Mouse (Mus musculus) limb, embryonic 15.5 days (tissue): ENCODE data around the gene Olfr764-ps1. TPM values are rescaled to one million over a fixed set of nuclear protein-coding genes. Genes with fewer than 3 reads are reported as not detected.
"Not testable (repeated sequence)": the region's sequence is repeated elsewhere in the genome, so short reads cannot be mapped to it uniquely, and the experiment has no call there.

Source experiments
- ATAC-seq: fragments of 200-750 bp; cut with Nextera tagmentation; 2 replicates; pipeline ENCODE4 v1.8.0; 2017; ENCODE audit warnings: low read depth, moderate TSS enrichment; ENCODE audit not compliant: insufficient number of reproducible peaks, low FRiP score, low TSS enrichment
- H3K27ac ChIP-seq: fragments of 300-500 bp; sonication (generic); 2 replicates; pipeline ENCODE4 v1.5.1; 2015; ENCODE audit warnings: moderate library complexity, mild to moderate bottlenecking, inconsistent platforms
- H3K27me3 ChIP-seq: fragments of 300-500 bp; sonication (generic); 2 replicates; pipeline ENCODE4 v1.6.1; 2015; ENCODE audit warnings: inconsistent platforms
- H3K36me3 ChIP-seq: fragments of 300-500 bp; sonication (generic); 2 replicates; pipeline ENCODE4 v1.6.1; 2015; ENCODE audit warnings: inconsistent platforms
- H3K4me1 ChIP-seq: fragments of 300-500 bp; sonication (generic); 2 replicates; pipeline ENCODE4 v1.6.1; 2015; ENCODE audit warnings: inconsistent platforms
- H3K4me2 ChIP-seq: fragments of 300-500 bp; sonication (generic); 2 replicates; pipeline ENCODE4 v1.6.1; 2015; ENCODE audit warnings: mild to moderate bottlenecking, inconsistent platforms
- H3K4me3 ChIP-seq: fragments of 300-500 bp; sonication (generic); 2 replicates; pipeline ENCODE4 v1.5.1; 2015; ENCODE audit warnings: mild to moderate bottlenecking, inconsistent platforms
- H3K9ac ChIP-seq: fragments of 300-500 bp; sonication (generic); 2 replicates; pipeline ENCODE4 v1.6.1; 2015; ENCODE audit warnings: inconsistent platforms
- H3K9me3 ChIP-seq: fragments of 300-500 bp; sonication (generic); 2 replicates; pipeline ENCODE4 v1.6.1; 2016; ENCODE audit warnings: inconsistent platforms
- WGBS: fragments of 180-500 bp; shearing (Covaris S2); methylation state at CpG from one replicate; pipeline ENCODE4 v1.1.7; 2015; 5-methylcytosine and 5-hydroxymethylcytosine counted together
- polyA plus RNA-seq: library from polyadenylated mRNA; unstranded; fragments of >200 nt; fragmentation: Nextera tagmentation; extraction: Ambion mirVana; gene quantifications from 2 replicates; pipeline ENCODE4 v1.2.1, GENCODE M21; 2015

Gene Olfr764-ps1
- polyA plus RNA-seq, 1 experiment from 2014 or later, result not detected

- WGBS, result 92% methylated on average over 1 of the region's 1 CpGs
- Histone ChIP-seq H3K27ac (no peak overlapping the region), H3K4me2 (no peak overlapping the region), H3K36me3 (no peaks in the 10 kb centered on the region), H3K9ac (no peak overlapping the region), H3K4me1 (no peaks in the 10 kb centered on the region), H3K27me3 (no peaks in the 10 kb centered on the region), H3K9me3 (no peaks in the 10 kb centered on the region), H3K4me3 (no peak overlapping the region)
- ATAC-seq, result peak; percentile 30; the same call in 1 of the 2 replicates
Measured at GRCm38 (mm10) chr10:128995796-128996195, 43.9 kb downstream of the Olfr764-ps1 start.

- Histone ChIP-seq H3K9ac (no peak overlapping the region), H3K4me3 (no peak overlapping the region), H3K36me3 (no peaks in the 10 kb centered on the region), H3K27ac (no peak overlapping the region), H3K4me2 (no peak overlapping the region), H3K9me3 (no peaks in the 10 kb centered on the region), H3K4me1 (no peaks in the 10 kb centered on the region), H3K27me3 (no peaks in the 10 kb centered on the region)
- no peak for ATAC-seq
Measured at GRCm38 (mm10) chr10:128990994-128991393, 48.7 kb downstream of the Olfr764-ps1 start.

GRCm38 (mm10) chr10:128990129-128990850, 49.4 kb downstream of the Olfr764-ps1 start:
- H3K4me3 ChIP-seq, H3K9ac ChIP-seq, H3K27ac ChIP-seq, H3K4me2 ChIP-seq, H3K4me1 ChIP-seq, H3K27me3 ChIP-seq, H3K36me3 ChIP-seq, ATAC-seq, H3K9me3 ChIP-seq: not testable (repeated sequence)
- 60% methylated on average over 7 of the region's 10 CpGs for WGBS

- ATAC-seq, H3K36me3 ChIP-seq, H3K4me3 ChIP-seq, H3K4me2 ChIP-seq, H3K4me1 ChIP-seq, H3K9ac ChIP-seq, H3K27ac ChIP-seq, H3K27me3 ChIP-seq, H3K9me3 ChIP-seq: not testable (repeated sequence)
- WGBS, result 38% methylated on average over 1 of the region's 1 CpGs
Measured at GRCm38 (mm10) chr10:128989131-128989530, 50.6 kb downstream of the Olfr764-ps1 start, which contains the start of gene Olfr9. Gene Olfr9, plus strand, starts transcription at chr10:128989431.

Other genes starting within 250 kb of the Olfr764-ps1 start
- gene Mmp19, start 249.0 kb downstream of the Olfr764-ps1 start, polyA plus RNA-seq, result 1.7 and 2.5 TPM in 2 replicates
- gene Dnajc14, start 235.8 kb downstream of the Olfr764-ps1 start, polyA plus RNA-seq, result 64.2 and 65.8 TPM in 2 replicates
- gene Tmem198b, start 235.5 kb downstream of the Olfr764-ps1 start, polyA plus RNA-seq, result 24.3 and 24.4 TPM in 2 replicates
- 180 and 182 TPM in 2 replicates for gene Sarnp, start 222.6 kb downstream of the Olfr764-ps1 start, polyA plus RNA-seq
- gene Ormdl2, start 218.3 kb downstream of the Olfr764-ps1 start, polyA plus RNA-seq, result 64.8 and 66.3 TPM in 2 replicates
- gene Gdf11, start 148.2 kb downstream of the Olfr764-ps1 start, polyA plus RNA-seq, result 5.9 and 6.2 TPM in 2 replicates
- 1,128 and 1,135 TPM in 2 replicates for gene Cd63, start 138.9 kb downstream of the Olfr764-ps1 start, polyA plus RNA-seq
- gene Rdh5, start 117.0 kb downstream of the Olfr764-ps1 start, polyA plus RNA-seq, result 13.6 and 16.8 TPM in 2 replicates
- gene Bloc1s1, start 115.9 kb downstream of the Olfr764-ps1 start, polyA plus RNA-seq, result 225 and 234 TPM in 2 replicates
- 11.8 and 27.8 TPM in 2 replicates for gene Itga7, start 106.1 kb downstream of the Olfr764-ps1 start, polyA plus RNA-seq
- 0.24 and 0.32 TPM in 2 replicates for gene Mettl7b, start 78.9 kb downstream of the Olfr764-ps1 start, polyA plus RNA-seq
- not detected in 2 replicates for gene Olfr9, start 50.5 kb downstream of the Olfr764-ps1 start, polyA plus RNA-seq
- not detected in 2 replicates for gene Olfr763, start 29.1 kb downstream of the Olfr764-ps1 start, polyA plus RNA-seq
- not detected in 2 replicates for gene Olfr765, start 10.1 kb upstream of the Olfr764-ps1 start, polyA plus RNA-seq
- gene Olfr766-ps1, start 29.1 kb upstream of the Olfr764-ps1 start, polyA plus RNA-seq, result not detected in 2 replicates
- not detected in 2 replicates for gene Olfr767, start 43.0 kb upstream of the Olfr764-ps1 start, polyA plus RNA-seq
- not detected in 2 replicates for gene Olfr768, start 59.5 kb upstream of the Olfr764-ps1 start, polyA plus RNA-seq
- gene Olfr769, start 78.0 kb upstream of the Olfr764-ps1 start, polyA plus RNA-seq, result not detected in 2 replicates
- not detected in 2 replicates for gene Olfr770, start 99.1 kb upstream of the Olfr764-ps1 start, polyA plus RNA-seq
- gene Olfr771, start 124.9 kb upstream of the Olfr764-ps1 start, polyA plus RNA-seq, result not detected in 2 replicates
- gene Olfr772, start 138.0 kb upstream of the Olfr764-ps1 start, polyA plus RNA-seq, result not detected in 2 replicates
- gene Olfr773, start 147.5 kb upstream of the Olfr764-ps1 start, polyA plus RNA-seq, result not detected in 2 replicates
- not detected in 2 replicates for gene Olfr774, start 196.3 kb upstream of the Olfr764-ps1 start, polyA plus RNA-seq
- not detected in 2 replicates for gene Olfr775, start 208.5 kb upstream of the Olfr764-ps1 start, polyA plus RNA-seq
- not detected in 2 replicates for gene Olfr776, start 219.2 kb upstream of the Olfr764-ps1 start, polyA plus RNA-seq
- gene Olfr777, start 231.6 kb upstream of the Olfr764-ps1 start, polyA plus RNA-seq, result not detected in 2 replicates